Mouse (Mus musculus): ENCODE data around the gene Vmn1r225. TPM values are rescaled to one million over a fixed set of nuclear protein-coding genes. Genes with fewer than 3 reads are reported as not detected.

The Vmn1r225 gene
- not detected in 2 replicates for total RNA-seq (2023)

GRCm38 (mm10) chr17:20497858-20498257, at the start of gene Vmn1r225:
Vmn1r225 (plus strand) TSS chr17:20498158.

GRCm38 (mm10) chr17:20481231-20481630, 16.7 kb upstream of the Vmn1r225 start, which contains the start of gene Vmn2r108:
Vmn2r108 (minus strand) TSS chr17:20481331.

Other genes with a start within 250 kb of the Vmn1r225 start
- not detected in 2 replicates for gene Vmn2r106, start 212.6 kb upstream of the Vmn1r225 start, total RNA-seq (2023)
- not detected in 2 replicates for gene Vmn2r107, start 152.9 kb upstream of the Vmn1r225 start, total RNA-seq (2023)
- gene Vmn1r224, start 84.0 kb upstream of the Vmn1r225 start, total RNA-seq (2023), result not detected in 2 replicates
- gene Vmn2r108, start 16.8 kb upstream of the Vmn1r225 start, total RNA-seq (2023), result not detected in 2 replicates
- not detected in 2 replicates for gene Vmn2r109, start 66.6 kb downstream of the Vmn1r225 start, total RNA-seq (2023)
- not detected in 2 replicates for gene Vmn2r110, start 98.3 kb downstream of the Vmn1r225 start, total RNA-seq (2023)
- not detected in 2 replicates for gene Fpr-rs3, start 126.7 kb downstream of the Vmn1r225 start, total RNA-seq (2023)
- gene Vmn1r226, start 184.7 kb downstream of the Vmn1r225 start, total RNA-seq (2023), result not detected in 2 replicates
- not detected in 2 replicates for gene Vmn1r227, start 231.7 kb downstream of the Vmn1r225 start, total RNA-seq (2023)